Mouse (Mus musculus): ENCODE measurements at regions not wholly inside any gene's neighbourhood (a gene's known extent, or its start where the extent isn't known, plus 50 kb on each side); places are given as distances from the start of the nearest gene placed in this dataset.

GRCm38 (mm10) chr1:164617871-164618270, 159.7 kb upstream of the Atp1b1 start:
- Histone ChIP-seq H3K9ac (ENCODE audit: low read length) (no peak overlapping the region), H3K36me3 (ENCODE audit: control insufficient read depth, insufficient read depth, low read length) (no peaks in the 10 kb centered on the region), H3K4me2 (ENCODE audit: low read depth, low read length, severe bottlenecking) (no peak overlapping the region), H3K4me1 (replicated peaks; ENCODE audit: control insufficient read depth, insufficient read depth, low read length) (no peaks in the 10 kb centered on the region), H3K4me3 (ENCODE audit: low read depth, low read length) (no peak overlapping the region), H3K9me3 (ENCODE audit: control insufficient read depth, low read length) (no peaks in the 10 kb centered on the region), H3K27me3 (ENCODE audit: control insufficient read depth, insufficient read depth, low read length) (no peaks in the 10 kb centered on the region), H3K27ac (ENCODE audit: low read depth, low read length) (no peak overlapping the region)
- DNase-seq (ENCODE audit: low spot score), result no peak
- ATAC-seq (replicated peaks; ENCODE audit: low FRiP score), result no peak

- H3K9ac ChIP-seq (ENCODE audit: low read length), result no peak overlapping the region
- DNase-seq (ENCODE audit: low spot score) (no peak), ATAC-seq (replicated peaks; ENCODE audit: low FRiP score) (no peak)
- 50% methylated on average over 5 of the region's 5 CpGs for WGBS
- H3K27me3 ChIP-seq (ENCODE audit: control insufficient read depth, insufficient read depth, low read length), result no peaks in the 10 kb centered on the region
- H3K27ac ChIP-seq (ENCODE audit: low read depth, low read length), result no peak overlapping the region
- no peaks in the 10 kb centered on the region for H3K4me1 ChIP-seq (replicated peaks; ENCODE audit: control insufficient read depth, insufficient read depth, low read length)
- H3K9me3 ChIP-seq (ENCODE audit: control insufficient read depth, low read length), result no peaks in the 10 kb centered on the region
- H3K4me3 ChIP-seq (ENCODE audit: low read depth, low read length), result no peak overlapping the region
- H3K36me3 ChIP-seq (ENCODE audit: control insufficient read depth, insufficient read depth, low read length), result no peaks in the 10 kb centered on the region
- no peak overlapping the region for H3K4me2 ChIP-seq (ENCODE audit: low read depth, low read length, severe bottlenecking)
These were observed 148.9 kb upstream of the Atp1b1 start for GRCm38 (mm10) chr1:164607061-164607460.

- H3K9ac ChIP-seq (ENCODE audit: low read length), result no peak overlapping the region
- H3K27ac ChIP-seq (ENCODE audit: low read depth, low read length), result no peak overlapping the region
- no peaks in the 10 kb centered on the region for H3K27me3 ChIP-seq (ENCODE audit: control insufficient read depth, insufficient read depth, low read length)
- no peak overlapping the region for H3K4me3 ChIP-seq (ENCODE audit: low read depth, low read length)
- H3K36me3 ChIP-seq (ENCODE audit: control insufficient read depth, insufficient read depth, low read length), result no peaks in the 10 kb centered on the region
- no peak; the same call in 1 of the 2 replicates for ATAC-seq (replicated peaks; ENCODE audit: low FRiP score)
- 57% methylated on average over 8 of the region's 8 CpGs for WGBS
- no peak for DNase-seq (ENCODE audit: low spot score)
- H3K4me1 ChIP-seq (replicated peaks; ENCODE audit: control insufficient read depth, insufficient read depth, low read length), result no peaks in the 10 kb centered on the region
- no peak overlapping the region for H3K4me2 ChIP-seq (ENCODE audit: low read depth, low read length, severe bottlenecking)
- H3K9me3 ChIP-seq (ENCODE audit: control insufficient read depth, low read length), result no peaks in the 10 kb centered on the region
These were observed 148.1 kb upstream of the Atp1b1 start for GRCm38 (mm10) chr1:164606141-164606754.

GRCm38 (mm10) chr1:164603433-164603832, 145.3 kb upstream of the Atp1b1 start:
- H3K9me3 ChIP-seq (ENCODE audit: control insufficient read depth, low read length), result no peaks in the 10 kb centered on the region
- WGBS, result 70% methylated on average over 3 of the region's 3 CpGs
- no peaks in the 10 kb centered on the region for H3K27me3 ChIP-seq (ENCODE audit: control insufficient read depth, insufficient read depth, low read length)
- no peak overlapping the region for H3K27ac ChIP-seq (ENCODE audit: low read depth, low read length)
- ATAC-seq (replicated peaks; ENCODE audit: low FRiP score) (no peak), DNase-seq (ENCODE audit: low spot score) (no peak)
- H3K4me2 ChIP-seq (ENCODE audit: low read depth, low read length, severe bottlenecking), result no peak overlapping the region
- no peak overlapping the region for H3K4me3 ChIP-seq (ENCODE audit: low read depth, low read length)
- no peaks in the 10 kb centered on the region for H3K4me1 ChIP-seq (replicated peaks; ENCODE audit: control insufficient read depth, insufficient read depth, low read length)
- H3K36me3 ChIP-seq (ENCODE audit: control insufficient read depth, insufficient read depth, low read length), result no peaks in the 10 kb centered on the region
- H3K9ac ChIP-seq (ENCODE audit: low read length), result no peak overlapping the region

GRCm38 (mm10) chr1:164602568-164602967, 144.4 kb upstream of the Atp1b1 start:
- no peak for DNase-seq (ENCODE audit: low spot score)
- Histone ChIP-seq H3K27ac (ENCODE audit: low read depth, low read length) (no peak overlapping the region), H3K4me1 (replicated peaks; ENCODE audit: control insufficient read depth, insufficient read depth, low read length) (no peaks in the 10 kb centered on the region), H3K9me3 (ENCODE audit: control insufficient read depth, low read length) (no peaks in the 10 kb centered on the region), H3K4me3 (ENCODE audit: low read depth, low read length) (no peak overlapping the region), H3K9ac (ENCODE audit: low read length) (no peak overlapping the region), H3K27me3 (ENCODE audit: control insufficient read depth, insufficient read depth, low read length) (no peaks in the 10 kb centered on the region), H3K36me3 (ENCODE audit: control insufficient read depth, insufficient read depth, low read length) (no peaks in the 10 kb centered on the region), H3K4me2 (ENCODE audit: low read depth, low read length, severe bottlenecking) (no peak overlapping the region)
- 96% methylated on average over 5 of the region's 5 CpGs for WGBS
- no peak for ATAC-seq (replicated peaks; ENCODE audit: low FRiP score)

- Histone ChIP-seq H3K4me2 (ENCODE audit: low read depth, low read length, severe bottlenecking) (no peak overlapping the region), H3K36me3 (ENCODE audit: control insufficient read depth, insufficient read depth, low read length) (no peaks in the 10 kb centered on the region), H3K4me1 (replicated peaks; ENCODE audit: control insufficient read depth, insufficient read depth, low read length) (no peaks in the 10 kb centered on the region), H3K9ac (ENCODE audit: low read length) (no peak overlapping the region), H3K9me3 (ENCODE audit: control insufficient read depth, low read length) (no peaks in the 10 kb centered on the region), H3K4me3 (ENCODE audit: low read depth, low read length) (no peak overlapping the region), H3K27me3 (ENCODE audit: control insufficient read depth, insufficient read depth, low read length) (no peaks in the 10 kb centered on the region), H3K27ac (ENCODE audit: low read depth, low read length) (no peak overlapping the region)
- ATAC-seq (replicated peaks; ENCODE audit: low FRiP score), result no peak
- no peak for DNase-seq (ENCODE audit: low spot score)
- 81% methylated on average over 3 of the region's 3 CpGs for WGBS
These were observed 132.1 kb upstream of the Atp1b1 start for GRCm38 (mm10) chr1:164590205-164590613.

GRCm38 (mm10) chr1:164586066-164586989, 128.2 kb upstream of the Atp1b1 start:
- Histone ChIP-seq H3K4me1 (replicated peaks; ENCODE audit: control insufficient read depth, insufficient read depth, low read length) (no peaks in the 10 kb centered on the region), H3K9me3 (ENCODE audit: control insufficient read depth, low read length) (no peaks in the 10 kb centered on the region), H3K27me3 (ENCODE audit: control insufficient read depth, insufficient read depth, low read length) (no peaks in the 10 kb centered on the region), H3K9ac (ENCODE audit: low read length) (no peak overlapping the region), H3K27ac (ENCODE audit: low read depth, low read length) (no peak overlapping the region), H3K4me3 (ENCODE audit: low read depth, low read length) (no peak overlapping the region), H3K36me3 (ENCODE audit: control insufficient read depth, insufficient read depth, low read length) (no peaks in the 10 kb centered on the region), H3K4me2 (ENCODE audit: low read depth, low read length, severe bottlenecking) (no peak overlapping the region)
- 67% methylated on average over 11 of the region's 11 CpGs for WGBS
- DNase-seq (ENCODE audit: low spot score) (no peak), ATAC-seq (replicated peaks; ENCODE audit: low FRiP score) (no peak)

GRCm38 (mm10) chr1:164576856-164577489, 118.8 kb upstream of the Atp1b1 start:
- 37% methylated on average over 14 of the region's 14 CpGs for WGBS
- no peak overlapping the region for H3K9ac ChIP-seq (ENCODE audit: low read length)
- H3K27me3 ChIP-seq (ENCODE audit: control insufficient read depth, insufficient read depth, low read length), result no peaks in the 10 kb centered on the region
- H3K9me3 ChIP-seq (ENCODE audit: control insufficient read depth, low read length), result no peaks in the 10 kb centered on the region
- H3K4me3 ChIP-seq (ENCODE audit: low read depth, low read length), result no peak overlapping the region
- peak overlapping the region; percentile 78; the same call in 1 of the 2 replicates for H3K27ac ChIP-seq (ENCODE audit: low read depth, low read length)
- H3K4me1 ChIP-seq (replicated peaks; ENCODE audit: control insufficient read depth, insufficient read depth, low read length), result no peaks in the 10 kb centered on the region; the same call in 1 of the 2 replicates
- no peak overlapping the region for H3K4me2 ChIP-seq (ENCODE audit: low read depth, low read length, severe bottlenecking)
- ATAC-seq (replicated peaks; ENCODE audit: low FRiP score), result peak; percentile 81
- no peaks in the 10 kb centered on the region for H3K36me3 ChIP-seq (ENCODE audit: control insufficient read depth, insufficient read depth, low read length)
- peak; percentile 49 for DNase-seq (ENCODE audit: low spot score)

Data from forebrain, embryonic 11.5 days (tissue).